Mouse (Mus musculus) heart, embryonic 11.5 days (tissue): ENCODE data around the gene Ppm1a. TPM values are rescaled to one million over a fixed set of nuclear protein-coding genes. Genes with fewer than 3 reads are reported as not detected.

ENCODE experiments used
- ATAC-seq: fragments of 200-750 bp; cut with Nextera tagmentation; replicated peaks from 2 replicates; pipeline ENCODE4 v1.8.0; 2017; ENCODE audit warnings: moderate library complexity; ENCODE audit not compliant: insufficient number of reproducible peaks, low FRiP score, low TSS enrichment
- H3K27ac ChIP-seq: fragments of 300-500 bp; sonication (generic); 2 replicates; pipeline ENCODE4 v1.5.1; 2014; ENCODE audit warnings: mild to moderate bottlenecking, low read depth, low read length
- H3K27me3 ChIP-seq: fragments of 300-500 bp; sonication (generic); 2 replicates; pipeline ENCODE4 v1.6.1; 2014; ENCODE audit warnings: mild to moderate bottlenecking, low read length, mixed read lengths; ENCODE audit not compliant: control insufficient read depth, insufficient read depth
- H3K36me3 ChIP-seq: fragments of 300-500 bp; sonication (generic); 2 replicates; pipeline ENCODE4 v1.6.1; 2014; ENCODE audit warnings: mild to moderate bottlenecking, low read length, moderate library complexity, mixed read lengths; ENCODE audit not compliant: control insufficient read depth, insufficient read depth
- H3K4me1 ChIP-seq: fragments of 300-500 bp; sonication (generic); 2 replicates; pipeline ENCODE4 v1.6.1; 2014; ENCODE audit warnings: low read length; ENCODE audit not compliant: control insufficient read depth, insufficient read depth
- H3K4me2 ChIP-seq: fragments of 300-500 bp; sonication (generic); 2 replicates; pipeline ENCODE4 v1.6.1; 2014; ENCODE audit warnings: mild to moderate bottlenecking, moderate library complexity
- H3K4me3 ChIP-seq: fragments of 300-500 bp; sonication (generic); 2 replicates; pipeline ENCODE4 v1.5.1; 2014; ENCODE audit warnings: low read depth, low read length
- H3K9ac ChIP-seq: fragments of 300-500 bp; sonication (generic); 2 replicates; pipeline ENCODE4 v1.6.1; 2014; ENCODE audit warnings: mild to moderate bottlenecking, low read depth, low read length, moderate library complexity
- H3K9me3 ChIP-seq: fragments of 300-500 bp; sonication (generic); replicated peaks from 2 replicates; pipeline ENCODE4 v1.6.1; 2016; ENCODE audit warnings: low read length; ENCODE audit not compliant: control insufficient read depth
- WGBS: fragments of 180-500 bp; shearing (Covaris S2); extraction: QIAGEN DNeasy Blood & Tissue Kit; methylation state at CpG from one replicate; pipeline ENCODE4 v1.1.7; 2014; ENCODE audit not compliant: insufficient replicate concordance; 5-methylcytosine and 5-hydroxymethylcytosine counted together
- polyA plus RNA-seq: library from polyadenylated mRNA; unstranded; fragments of >200 nt; fragmentation: Nextera tagmentation; extraction: Ambion mirVana; gene quantifications from 2 replicates; pipeline ENCODE4 v1.2.1, GENCODE M21; 2014

Gene Ppm1a
- polyA plus RNA-seq, 1 experiment from 2014 or later = 51.2 TPM

DNA sequence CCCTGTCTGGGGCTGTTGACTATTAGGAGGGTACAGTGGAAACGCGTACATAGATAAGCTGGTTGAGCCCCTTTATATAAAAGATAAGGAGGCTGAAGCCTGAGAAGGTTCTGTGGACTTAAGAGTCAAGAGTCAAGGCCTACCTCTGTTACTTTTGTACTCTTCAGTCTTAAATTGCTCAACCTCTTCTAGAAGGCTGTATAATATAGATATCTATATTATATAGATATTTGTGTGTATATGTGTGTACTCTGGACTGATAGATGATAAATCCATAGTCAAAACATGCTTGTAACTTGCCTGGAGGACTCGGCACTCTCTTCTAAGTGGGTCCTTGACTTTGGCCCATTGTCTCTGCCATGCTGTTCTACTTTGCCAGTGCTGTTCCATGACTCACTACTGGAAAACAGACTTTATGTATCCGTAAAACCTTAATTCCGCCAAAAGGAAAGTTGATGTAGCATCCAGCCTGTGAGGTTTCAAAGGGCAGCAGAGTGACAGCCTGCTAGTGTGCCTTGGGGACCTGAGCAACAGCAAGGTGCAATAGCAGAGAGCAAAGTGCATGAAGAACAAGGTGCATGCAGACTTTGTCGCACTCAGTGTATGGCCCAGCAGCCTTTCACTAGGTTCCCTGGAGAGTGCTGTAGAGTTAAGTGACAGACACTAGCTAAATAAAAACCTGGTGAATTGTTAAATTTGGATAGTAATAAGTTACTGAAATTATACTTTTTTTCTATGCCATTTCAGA is 28.1 kb downstream of the Ppm1a start:
- no peaks in the 10 kb centered on the region for H3K4me1 ChIP-seq
- ATAC-seq = no peak
- peaks cover 4% of the 10 kb centered on the region for H3K36me3 ChIP-seq
- H3K9me3 ChIP-seq = no peaks in the 10 kb centered on the region
- no peak overlapping the region for H3K4me3 ChIP-seq
- WGBS = 86% methylated on average over 6 of the region's 6 CpGs
- H3K9ac ChIP-seq = no peak overlapping the region
- no peaks in the 10 kb centered on the region for H3K27me3 ChIP-seq
- no peak overlapping the region for H3K27ac ChIP-seq
- no peak overlapping the region for H3K4me2 ChIP-seq

DNA sequence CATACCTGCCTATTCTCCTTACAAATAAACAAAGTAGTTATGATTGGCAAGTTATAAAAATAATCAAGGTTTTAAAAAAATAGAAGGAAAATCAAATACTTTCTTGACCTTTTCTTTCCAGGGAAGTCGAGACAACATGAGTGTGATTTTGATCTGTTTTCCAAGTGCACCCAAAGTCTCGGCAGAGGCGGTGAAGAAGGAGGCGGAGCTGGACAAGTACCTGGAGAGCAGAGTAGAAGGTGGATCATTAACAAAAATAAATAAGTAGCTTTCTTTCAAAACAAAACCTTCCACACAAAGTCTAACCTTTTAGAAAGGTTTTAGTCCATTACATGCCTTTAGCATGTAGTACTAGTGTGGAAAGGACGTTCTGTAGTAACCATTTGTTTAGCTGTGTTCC is 29.3 kb downstream of the Ppm1a start:
- Histone ChIP-seq H3K36me3 (peaks cover 4% of the 10 kb centered on the region), H3K4me2 (no peak overlapping the region), H3K27ac (no peak overlapping the region), H3K4me1 (no peaks in the 10 kb centered on the region), H3K27me3 (no peaks in the 10 kb centered on the region), H3K4me3 (no peak overlapping the region), H3K9ac (no peak overlapping the region), H3K9me3 (no peaks in the 10 kb centered on the region)
- ATAC-seq = no peak
- 86% methylated on average over 5 of the region's 5 CpGs for WGBS

DNA sequence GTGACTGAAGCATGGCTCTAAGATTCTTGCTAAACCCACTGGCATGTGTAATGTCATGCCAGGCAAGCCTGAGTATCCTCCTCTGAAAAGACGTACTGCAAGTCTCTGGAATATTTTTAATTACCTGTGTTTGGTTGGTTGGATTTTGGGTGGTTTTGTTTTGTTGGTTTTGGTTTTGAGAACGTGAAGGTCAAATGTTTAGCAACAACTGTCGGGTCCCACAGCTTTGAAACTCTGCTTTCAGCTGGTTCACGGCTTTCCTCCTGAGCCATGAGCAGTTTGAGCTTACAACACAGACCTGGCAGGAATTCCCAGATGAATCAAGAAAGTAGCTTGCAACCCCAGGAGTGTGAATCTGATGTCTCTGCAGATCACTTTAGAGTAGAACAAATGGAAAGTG is 29.7 kb downstream of the Ppm1a start:
- WGBS = 85% methylated on average over 4 of the region's 4 CpGs
- no peak overlapping the region for H3K27ac ChIP-seq
- H3K4me1 ChIP-seq = no peaks in the 10 kb centered on the region
- H3K27me3 ChIP-seq = no peaks in the 10 kb centered on the region
- H3K4me2 ChIP-seq = no peak overlapping the region
- no peaks in the 10 kb centered on the region for H3K9me3 ChIP-seq
- H3K36me3 ChIP-seq = peaks cover 4% of the 10 kb centered on the region
- no peak overlapping the region for H3K9ac ChIP-seq
- no peak for ATAC-seq
- no peak overlapping the region for H3K4me3 ChIP-seq

DNA sequence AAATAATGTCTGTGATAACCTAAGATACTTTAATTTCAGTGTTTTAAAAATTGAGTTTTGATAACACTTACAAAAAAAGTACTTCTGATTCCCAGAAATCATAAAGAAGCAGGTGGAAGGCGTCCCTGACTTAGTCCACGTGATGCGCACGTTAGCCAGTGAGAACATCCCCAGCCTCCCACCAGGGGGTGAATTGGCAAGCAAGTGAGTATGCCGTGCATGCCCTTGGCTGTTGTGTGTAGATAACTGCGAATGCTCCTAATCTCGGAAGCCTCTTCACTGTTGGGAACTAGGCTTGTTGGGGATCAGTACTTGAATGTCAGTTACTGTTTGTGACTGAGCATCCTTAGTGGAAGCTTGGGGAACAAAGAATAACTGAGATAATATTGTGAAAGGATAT is 33.3 kb downstream of the Ppm1a start:
- H3K9ac ChIP-seq = no peak overlapping the region
- H3K36me3 ChIP-seq = peaks cover 15% of the 10 kb centered on the region; the same call in 1 of the 2 replicates
- 53% methylated on average over 7 of the region's 7 CpGs for WGBS
- no peaks in the 10 kb centered on the region for H3K27me3 ChIP-seq
- no peak for ATAC-seq
- no peak overlapping the region for H3K27ac ChIP-seq
- no peaks in the 10 kb centered on the region for H3K4me1 ChIP-seq
- no peaks in the 10 kb centered on the region for H3K9me3 ChIP-seq
- H3K4me3 ChIP-seq = no peak overlapping the region
- H3K4me2 ChIP-seq = no peak overlapping the region

DNA sequence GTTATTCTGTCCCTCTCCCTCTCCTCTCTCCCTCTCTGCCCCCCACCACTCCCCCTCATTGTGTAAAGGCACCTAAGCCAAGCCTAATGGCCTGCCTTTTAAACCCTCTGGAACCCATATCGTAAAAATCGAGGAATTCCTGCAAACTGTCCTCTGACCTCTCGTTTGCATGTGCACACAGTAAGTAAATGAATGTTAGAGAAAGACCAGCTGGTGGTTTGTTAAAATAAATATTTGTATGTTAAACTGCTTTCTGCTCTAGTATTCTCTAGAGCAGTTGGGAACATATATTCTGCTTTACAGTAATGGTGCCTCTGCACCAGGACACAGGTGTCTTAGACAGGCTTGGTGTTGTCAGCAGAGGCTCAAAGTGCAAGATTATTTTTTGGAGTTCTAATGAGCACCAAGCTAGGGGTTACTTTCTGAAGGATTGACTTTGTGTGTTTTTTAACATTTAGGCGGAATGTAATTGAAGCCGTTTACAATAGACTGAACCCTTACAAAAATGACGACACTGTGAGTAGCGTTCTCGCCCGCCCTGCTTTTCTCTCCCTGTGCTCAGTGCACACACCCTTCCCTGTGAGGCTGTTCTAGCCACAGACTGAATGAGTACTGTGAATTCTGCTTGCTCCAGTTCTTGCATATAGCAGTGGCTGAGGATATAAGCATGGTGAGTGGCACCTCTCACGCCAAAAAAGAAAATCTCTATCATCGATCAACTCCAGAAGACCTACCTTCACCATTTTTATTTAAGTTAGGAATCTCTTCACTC is 35.3 kb downstream of the Ppm1a start:
- no peaks in the 10 kb centered on the region for H3K4me1 ChIP-seq
- no peaks in the 10 kb centered on the region for H3K9me3 ChIP-seq
- peaks cover 18% of the 10 kb centered on the region; the same call in 1 of the 2 replicates for H3K36me3 ChIP-seq
- H3K4me3 ChIP-seq = no peak overlapping the region
- no peaks in the 10 kb centered on the region for H3K27me3 ChIP-seq
- H3K9ac ChIP-seq = no peak overlapping the region
- no peak overlapping the region for H3K4me2 ChIP-seq
- WGBS = 92% methylated on average over 11 of the region's 11 CpGs
- H3K27ac ChIP-seq = no peak overlapping the region
- no peak for ATAC-seq

DNA sequence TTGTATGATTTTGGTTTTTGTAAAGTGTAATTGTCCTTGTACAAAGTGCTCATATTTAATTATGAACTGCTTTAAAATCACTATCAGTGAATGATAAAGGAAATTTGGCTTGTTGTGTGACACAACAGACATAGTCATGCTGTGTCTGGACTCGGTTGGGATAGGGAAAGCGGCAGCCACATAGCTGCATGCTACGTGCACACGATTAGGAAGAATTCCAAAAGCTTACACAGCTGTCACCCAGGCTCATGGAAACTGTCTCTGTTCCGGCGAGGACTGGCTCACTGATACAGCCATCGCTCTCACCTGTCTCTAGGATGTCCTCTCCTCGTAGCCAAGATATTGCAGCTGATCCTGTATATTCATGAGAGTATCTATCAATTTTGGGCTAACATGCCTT is 36.7 kb downstream of the Ppm1a start:
- Histone ChIP-seq H3K4me2 (no peak overlapping the region), H3K36me3 (peaks cover 18% of the 10 kb centered on the region; the same call in 1 of the 2 replicates), H3K9me3 (no peaks in the 10 kb centered on the region), H3K9ac (no peak overlapping the region), H3K27ac (no peak overlapping the region), H3K4me3 (no peak overlapping the region), H3K27me3 (no peaks in the 10 kb centered on the region), H3K4me1 (no peaks in the 10 kb centered on the region)
- no peak for ATAC-seq
- WGBS = 93% methylated on average over 8 of the region's 8 CpGs

DNA sequence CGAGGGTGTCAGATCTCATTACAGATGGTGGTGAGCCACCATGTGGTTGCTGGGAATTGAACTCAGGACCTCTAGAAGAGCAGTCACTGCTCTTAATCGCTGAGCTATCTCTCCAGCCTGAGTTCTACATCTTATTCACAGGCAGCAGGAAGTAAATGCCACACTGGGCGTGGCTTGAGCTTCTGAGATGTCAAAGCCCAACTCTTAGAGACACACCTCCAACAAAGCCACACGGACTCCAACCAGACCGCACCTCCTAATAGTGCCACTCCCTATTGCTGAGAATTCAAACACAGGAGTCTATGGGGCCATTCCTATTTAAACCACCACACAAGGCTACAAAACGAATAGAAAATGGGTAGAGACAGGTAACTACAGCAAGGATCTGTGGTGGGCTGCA is 52.5 kb downstream of the Ppm1a start:
- no peak for ATAC-seq
- no peak overlapping the region for H3K9ac ChIP-seq
- H3K9me3 ChIP-seq = no peaks in the 10 kb centered on the region
- H3K27me3 ChIP-seq = no peaks in the 10 kb centered on the region
- no peaks in the 10 kb centered on the region for H3K4me1 ChIP-seq
- H3K4me2 ChIP-seq = no peak overlapping the region
- H3K4me3 ChIP-seq = no peak overlapping the region
- whole genome bisulfite sequencing = 69% methylated on average over 6 of the region's 6 CpGs
- no peaks in the 10 kb centered on the region for H3K36me3 ChIP-seq
- no peak overlapping the region for H3K27ac ChIP-seq

DNA sequence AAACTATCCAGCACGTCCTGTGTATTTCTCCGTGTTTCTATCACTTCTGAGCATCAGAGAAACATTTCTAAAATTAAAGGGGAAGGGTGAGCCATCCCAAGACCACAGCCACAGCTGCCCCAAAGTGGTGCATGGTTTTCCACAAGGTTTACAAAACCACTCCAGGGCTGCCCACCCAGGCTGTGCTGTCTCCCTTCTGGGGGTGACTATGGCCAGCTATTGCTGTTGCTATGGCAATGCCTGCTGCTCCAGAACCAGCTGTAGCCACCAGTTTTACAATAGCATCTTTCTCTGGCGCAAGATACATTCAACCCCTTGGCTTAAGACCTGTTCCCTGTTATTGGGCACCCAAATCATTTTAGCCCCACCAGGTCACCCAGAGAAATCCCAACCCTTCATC is 54.3 kb downstream of the Ppm1a start:
- Histone ChIP-seq H3K27me3 (no peaks in the 10 kb centered on the region), H3K9ac (no peak overlapping the region), H3K9me3 (no peaks in the 10 kb centered on the region), H3K4me3 (no peak overlapping the region), H3K4me1 (no peaks in the 10 kb centered on the region), H3K27ac (no peak overlapping the region), H3K4me2 (no peak overlapping the region), H3K36me3 (no peaks in the 10 kb centered on the region)
- WGBS = 71% methylated on average over 3 of the region's 3 CpGs
- no peak for ATAC-seq
